Mouse (Mus musculus) stomach, embryonic 16.5 days (tissue): ENCODE data around the gene Ptprm. TPM values are rescaled to one million over a fixed set of nuclear protein-coding genes. Genes with fewer than 3 reads are reported as not detected.
A peak's percentile ranks its signal among the peaks of the same experiment; 100 is the strongest.

Experiments used
- ATAC-seq: fragments of 200-750 bp; cut with Nextera tagmentation; 2 replicates; pipeline ENCODE4 v1.8.0; 2017; ENCODE audit warnings: moderate number of reproducible peaks, moderate TSS enrichment; ENCODE audit not compliant: insufficient read depth, low FRiP score
- H3K27ac ChIP-seq: fragments of 300-500 bp; sonication (generic); 2 replicates; pipeline ENCODE4 v1.5.1; 2014; ENCODE audit warnings: low read length
- H3K27me3 ChIP-seq: fragments of 300-500 bp; sonication (generic); 2 replicates; pipeline ENCODE4 v1.6.1; 2014; ENCODE audit warnings: low read length, control low read depth, mixed read lengths; ENCODE audit not compliant: control insufficient read depth, insufficient read depth
- H3K36me3 ChIP-seq: fragments of 300-500 bp; sonication (generic); 2 replicates; pipeline ENCODE4 v1.6.1; 2014; ENCODE audit warnings: low read length; ENCODE audit not compliant: control insufficient read depth, insufficient read depth
- H3K4me1 ChIP-seq: fragments of 300-500 bp; sonication (generic); 2 replicates; pipeline ENCODE4 v1.6.1; 2014; ENCODE audit warnings: low read length, control low read depth, mixed read lengths; ENCODE audit not compliant: control insufficient read depth, insufficient read depth
- H3K4me2 ChIP-seq: fragments of 300-500 bp; sonication (generic); 2 replicates; pipeline ENCODE4 v1.6.1; 2014; ENCODE audit warnings: low read depth, low read length, mixed read lengths
- H3K4me3 ChIP-seq: fragments of 300-500 bp; sonication (generic); replicated peaks from 2 replicates; pipeline ENCODE4 v1.5.1; 2014; ENCODE audit warnings: mild to moderate bottlenecking, low read length
- H3K9ac ChIP-seq: fragments of 300-500 bp; sonication (generic); 2 replicates; pipeline ENCODE4 v1.6.1; 2014; ENCODE audit warnings: low read length
- H3K9me3 ChIP-seq: fragments of 300-500 bp; sonication (generic); replicated peaks from 2 replicates; pipeline ENCODE4 v1.6.1; 2016; ENCODE audit warnings: low read length, control low read depth; ENCODE audit not compliant: control insufficient read depth
- WGBS: fragments of 180-500 bp; shearing (Covaris S2); extraction: QIAGEN DNeasy Blood & Tissue Kit; methylation state at CpG from one replicate; pipeline ENCODE4 v1.1.7; 2014; 5-methylcytosine and 5-hydroxymethylcytosine counted together
- polyA plus RNA-seq: library from polyadenylated mRNA; unstranded; fragments of >200 nt; fragmentation: Nextera tagmentation; extraction: Ambion mirVana; gene quantifications from 2 replicates; pipeline ENCODE4 v1.2.1, GENCODE M21; 2015

The Ptprm gene
- polyA plus RNA-seq, 1 experiment from 2014 or later = 10.8 TPM

GRCm38 (mm10) chr17:66733541-66733940 lies 620.7 kb downstream of the Ptprm start:
- H3K27ac ChIP-seq = no peak overlapping the region
- H3K4me2 ChIP-seq = no peak overlapping the region
- H3K9me3 ChIP-seq = no peaks in the 10 kb centered on the region
- 80% methylated on average over 12 of the region's 12 CpGs for whole genome bisulfite sequencing
- H3K4me3 ChIP-seq = no peak overlapping the region
- no peak for ATAC-seq
- no peaks in the 10 kb centered on the region for H3K36me3 ChIP-seq
- no peaks in the 10 kb centered on the region for H3K4me1 ChIP-seq
- no peak overlapping the region for H3K9ac ChIP-seq
- no peaks in the 10 kb centered on the region for H3K27me3 ChIP-seq

GRCm38 (mm10) chr17:66729979-66730378 lies 624.3 kb downstream of the Ptprm start:
- H3K9ac ChIP-seq = no peak overlapping the region
- H3K4me1 ChIP-seq = no peaks in the 10 kb centered on the region
- H3K9me3 ChIP-seq = no peaks in the 10 kb centered on the region
- H3K27ac ChIP-seq = no peak overlapping the region
- 66% methylated on average over 6 of the region's 6 CpGs for whole genome bisulfite sequencing
- H3K4me3 ChIP-seq = no peak overlapping the region
- no peak for ATAC-seq
- no peaks in the 10 kb centered on the region for H3K36me3 ChIP-seq
- H3K4me2 ChIP-seq = no peak overlapping the region
- no peaks in the 10 kb centered on the region for H3K27me3 ChIP-seq

- no peak overlapping the region for H3K27ac ChIP-seq
- ATAC-seq = no peak
- 45% methylated on average over 9 of the region's 9 CpGs for WGBS
Measured at GRCm38 (mm10) chr17:66720992-66721351, 633.3 kb downstream of the Ptprm start.

GRCm38 (mm10) chr17:66720200-66720991 lies 633.9 kb downstream of the Ptprm start:
- no peak for ATAC-seq
- Histone ChIP-seq H3K27me3 (no peaks in the 10 kb centered on the region), H3K36me3 (no peaks in the 10 kb centered on the region), H3K9me3 (no peaks in the 10 kb centered on the region), H3K4me1 (no peaks in the 10 kb centered on the region), H3K27ac (no peak overlapping the region), H3K9ac (no peak overlapping the region), H3K4me2 (no peak overlapping the region), H3K4me3 (no peak overlapping the region)
- 40% methylated on average over 11 of the region's 11 CpGs for WGBS

More at GRCm38 (mm10) chr17:66720992-66721351, 633.3 kb downstream of the Ptprm start:
- H3K4me2 ChIP-seq = no peak overlapping the region
- H3K36me3 ChIP-seq = no peaks in the 10 kb centered on the region
- no peak overlapping the region for H3K9ac ChIP-seq
- H3K27me3 ChIP-seq = no peaks in the 10 kb centered on the region
- no peak overlapping the region for H3K4me3 ChIP-seq
- H3K4me1 ChIP-seq = no peaks in the 10 kb centered on the region
- no peaks in the 10 kb centered on the region for H3K9me3 ChIP-seq

- Histone ChIP-seq H3K4me1 (peaks cover 14% of the 10 kb centered on the region), H3K9me3 (no peaks in the 10 kb centered on the region), H3K4me3 (no peak overlapping the region), H3K27ac (no peak overlapping the region), H3K27me3 (peaks cover 3% of the 10 kb centered on the region; the same call in 1 of the 2 replicates), H3K36me3 (no peaks in the 10 kb centered on the region), H3K4me2 (no peak overlapping the region), H3K9ac (no peak overlapping the region)
- ATAC-seq = no peak
- WGBS = 89% methylated on average over 9 of the region's 9 CpGs
Measured at GRCm38 (mm10) chr17:66712456-66713205, 641.6 kb downstream of the Ptprm start.

GRCm38 (mm10) chr17:66711221-66712016 lies 642.8 kb downstream of the Ptprm start:
- peaks cover 3% of the 10 kb centered on the region; the same call in 1 of the 2 replicates for H3K27me3 ChIP-seq
- 37% methylated on average over 6 of the region's 6 CpGs for WGBS
- H3K27ac ChIP-seq = peak overlapping the region; percentile 53

GRCm38 (mm10) chr17:66710568-66710967 lies 643.7 kb downstream of the Ptprm start:
- Histone ChIP-seq H3K9me3 (no peaks in the 10 kb centered on the region), H3K4me2 (no peak overlapping the region), H3K27ac (peak overlapping the region; percentile 53), H3K4me1 (peaks cover 19% of the 10 kb centered on the region), H3K36me3 (no peaks in the 10 kb centered on the region), H3K9ac (no peak overlapping the region), H3K27me3 (peaks cover 3% of the 10 kb centered on the region; the same call in 1 of the 2 replicates), H3K4me3 (no peak overlapping the region)
- WGBS = 58% methylated on average over 4 of the region's 4 CpGs
- no peak for ATAC-seq

More at GRCm38 (mm10) chr17:66711221-66712016, 642.8 kb downstream of the Ptprm start:
- H3K4me2 ChIP-seq = no peak overlapping the region
- no peak overlapping the region for H3K4me3 ChIP-seq
- peaks cover 19% of the 10 kb centered on the region for H3K4me1 ChIP-seq
- H3K9me3 ChIP-seq = no peaks in the 10 kb centered on the region
- H3K9ac ChIP-seq = no peak overlapping the region
- peak; percentile 77 for ATAC-seq
- H3K36me3 ChIP-seq = no peaks in the 10 kb centered on the region

GRCm38 (mm10) chr17:66708748-66709147 lies 645.5 kb downstream of the Ptprm start:
- no peak overlapping the region for H3K4me3 ChIP-seq
- H3K9ac ChIP-seq = no peak overlapping the region
- H3K4me1 ChIP-seq = peaks cover 19% of the 10 kb centered on the region
- 77% methylated on average over 4 of the region's 4 CpGs for WGBS
- no peak overlapping the region for H3K4me2 ChIP-seq
- no peak; the same call in 1 of the 2 replicates for ATAC-seq
- no peaks in the 10 kb centered on the region for H3K36me3 ChIP-seq
- peaks cover 3% of the 10 kb centered on the region; the same call in 1 of the 2 replicates for H3K27me3 ChIP-seq
- no peaks in the 10 kb centered on the region for H3K9me3 ChIP-seq
- H3K27ac ChIP-seq = no peak overlapping the region
